Mouse (Mus musculus) kidney, postnatal 0 days (tissue): ENCODE measurements around the gene Aagab. TPM values are rescaled to one million over a fixed set of nuclear protein-coding genes. Genes with fewer than 3 reads are reported as not detected.

Experiments used
- ATAC-seq: fragments of 200-750 bp; cut with Nextera tagmentation; replicated peaks from 2 replicates; pipeline ENCODE4 v1.8.0; 2017; ENCODE audit warnings: low read depth, moderate number of reproducible peaks, moderate TSS enrichment, moderate library complexity; ENCODE audit not compliant: low FRiP score
- DNase-seq: peaks from one replicate; pipeline ENCODE4 v3.0.0-alpha.2; 2016; ENCODE audit warnings: low spot score
- H3K27ac ChIP-seq: fragments of 300-500 bp; sonication (generic); 2 replicates; pipeline ENCODE4 v1.5.1; 2014; ENCODE audit warnings: mild to moderate bottlenecking
- H3K27me3 ChIP-seq: fragments of 300-500 bp; sonication (generic); 2 replicates; pipeline ENCODE4 v1.6.1; 2014; ENCODE audit warnings: low read length, mixed read lengths; ENCODE audit not compliant: insufficient read depth
- H3K36me3 ChIP-seq: fragments of 300-500 bp; sonication (generic); 2 replicates; pipeline ENCODE4 v1.6.1; 2014; ENCODE audit warnings: low read length, mixed read lengths; ENCODE audit not compliant: insufficient read depth
- H3K4me1 ChIP-seq: fragments of 300-500 bp; sonication (generic); replicated peaks from 2 replicates; pipeline ENCODE4 v1.6.1; 2014; ENCODE audit warnings: antibody characterized with exemption, low read length, mixed read lengths; ENCODE audit not compliant: insufficient read depth
- H3K4me2 ChIP-seq: fragments of 300-500 bp; sonication (generic); 2 replicates; pipeline ENCODE4 v1.6.1; 2014; ENCODE audit warnings: mild to moderate bottlenecking, low read length, moderate library complexity, mixed read lengths
- H3K4me3 ChIP-seq: fragments of 300-500 bp; sonication (generic); replicated peaks from 2 replicates; pipeline ENCODE4 v1.5.1; 2014; ENCODE audit warnings: low read depth, low read length
- H3K9ac ChIP-seq: fragments of 300-500 bp; sonication (generic); 2 replicates; pipeline ENCODE4 v1.6.1; 2014; ENCODE audit warnings: low read depth, low read length
- H3K9me3 ChIP-seq: fragments of 300-500 bp; sonication (generic); replicated peaks from 2 replicates; pipeline ENCODE4 v1.6.1; 2016; ENCODE audit warnings: low read length, inconsistent platforms, mixed read lengths
- CTCF ChIP-seq: IDR thresholded peaks from 2 replicates; pipeline ENCODE4 v1.5.1; 2016; ENCODE audit warnings: antibody characterized with exemption, low read depth, mild to moderate bottlenecking, moderate library complexity
- WGBS: fragments of 180-500 bp; shearing (Covaris S2); extraction: QIAGEN DNeasy Blood & Tissue Kit; methylation state at CpG from one replicate; pipeline ENCODE4 v1.1.7; 2014; 5-methylcytosine and 5-hydroxymethylcytosine counted together
- polyA plus RNA-seq: library from polyadenylated mRNA; unstranded; fragments of >200 nt; fragmentation: Nextera tagmentation; extraction: Ambion mirVana; gene quantifications from 2 replicates; pipeline ENCODE4 v1.2.1, GENCODE M21; 2015

The Aagab gene
- polyA plus RNA-seq, 1 experiment from 2014 or later: 29.0 TPM

DNA sequence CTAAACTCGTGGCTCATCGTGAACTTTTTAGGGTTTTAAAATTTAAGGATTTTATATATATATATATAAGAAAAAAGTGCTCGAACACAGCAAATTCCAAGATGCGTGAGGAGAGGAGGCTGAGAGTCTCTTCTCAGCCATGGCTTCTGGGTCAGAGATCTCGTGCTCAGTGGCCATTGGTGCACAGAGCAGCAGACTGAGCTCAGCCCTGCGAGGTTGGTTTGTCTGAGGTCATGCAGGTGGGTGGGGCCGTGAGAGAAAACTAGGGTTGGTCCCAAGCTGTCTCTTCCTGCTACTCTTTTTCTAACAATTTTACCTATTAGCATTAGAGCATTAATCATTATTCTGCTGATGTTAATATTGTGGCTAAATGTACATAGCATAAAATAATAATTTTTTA, 30.9 kb downstream of the Aagab start:
- 0 out of 2 replicates have a peak, but pooled peaks cover 28% of the 10 kb centered on the region for H3K36me3 ChIP-seq
- no peak overlapping the region for H3K27ac ChIP-seq
- H3K9ac ChIP-seq: no peak overlapping the region
- H3K4me2 ChIP-seq: no peak overlapping the region
- H3K4me1 ChIP-seq: no peaks in the 10 kb centered on the region
- H3K27me3 ChIP-seq: no peaks in the 10 kb centered on the region
- ATAC-seq (no peak), DNase-seq (no peak)
- no peak for TF ChIP-seq CTCF
- H3K4me3 ChIP-seq: no peak overlapping the region
- no peaks in the 10 kb centered on the region for H3K9me3 ChIP-seq
- 82% methylated on average over 7 of the region's 7 CpGs for WGBS

DNA sequence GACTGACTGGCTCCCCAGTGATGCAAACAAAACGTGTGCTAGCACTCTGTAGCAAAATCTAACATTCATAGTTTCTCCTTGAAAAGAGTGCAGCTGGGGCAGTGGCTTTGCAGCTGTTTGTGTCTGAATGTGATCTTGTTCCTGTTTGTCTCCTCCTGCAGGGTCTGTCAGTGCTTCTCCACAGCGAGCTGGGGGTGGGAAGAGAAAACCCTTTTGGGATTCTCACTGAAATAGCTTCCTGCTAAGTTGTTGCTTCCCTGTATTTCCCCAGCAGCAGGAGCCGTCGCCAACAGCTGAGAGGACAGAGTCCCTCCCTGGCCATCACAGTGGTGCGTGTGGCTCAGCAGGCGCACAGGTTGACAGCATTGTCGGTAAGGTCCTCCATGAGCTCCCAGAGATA, 33.7 kb downstream of the Aagab start:
- Histone ChIP-seq H3K36me3 (peaks cover 29% of the 10 kb centered on the region), H3K27me3 (no peaks in the 10 kb centered on the region), H3K9ac (no peak overlapping the region), H3K4me1 (no peaks in the 10 kb centered on the region), H3K27ac (no peak overlapping the region), H3K4me3 (no peak overlapping the region), H3K4me2 (no peak overlapping the region), H3K9me3 (no peaks in the 10 kb centered on the region)
- ATAC-seq (no peak), DNase-seq (no peak)
- TF ChIP-seq CTCF: no peak
- 74% methylated on average over 7 of the region's 7 CpGs for WGBS

DNA sequence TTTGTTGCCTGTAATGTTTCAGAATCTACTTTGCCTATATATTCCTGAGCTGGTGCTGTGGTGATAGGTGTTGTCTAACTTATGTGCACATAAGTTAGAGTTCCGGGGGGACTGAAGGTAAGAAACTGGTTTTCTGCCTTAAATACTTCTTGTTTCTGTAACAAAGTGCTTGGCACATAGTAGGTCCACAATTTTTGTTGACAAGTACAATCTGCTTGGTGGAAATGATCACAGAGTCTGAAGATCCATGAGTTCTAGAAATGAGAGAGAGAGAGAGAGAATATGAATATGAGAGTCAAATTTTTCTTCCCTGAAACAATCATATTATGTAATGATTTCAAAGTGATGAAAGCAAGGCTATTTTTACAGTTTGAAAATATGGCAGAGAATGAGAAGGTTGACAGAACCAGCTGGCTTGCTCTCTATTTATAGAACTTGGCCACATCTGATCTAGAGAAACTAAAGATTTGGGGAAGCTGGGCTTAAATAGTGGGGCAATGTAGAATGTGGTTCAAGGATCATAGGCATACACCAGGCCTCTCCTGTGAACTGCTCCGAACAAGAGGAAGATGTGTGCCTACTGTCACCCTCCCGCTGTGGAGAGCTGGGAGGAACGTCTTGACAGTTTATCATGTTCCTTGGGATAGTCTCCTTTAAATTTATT, 39.7 kb downstream of the Aagab start:
- H3K4me2 ChIP-seq: no peak overlapping the region
- WGBS: 90% methylated on average over 4 of the region's 4 CpGs
- H3K27ac ChIP-seq: no peak overlapping the region
- H3K9me3 ChIP-seq: no peaks in the 10 kb centered on the region
- TF ChIP-seq CTCF: no peak
- no peak overlapping the region for H3K4me3 ChIP-seq
- ATAC-seq: no peak
- peaks cover 19% of the 10 kb centered on the region for H3K36me3 ChIP-seq
- no peak for DNase-seq
- H3K9ac ChIP-seq: no peak overlapping the region
- no peaks in the 10 kb centered on the region for H3K4me1 ChIP-seq
- no peaks in the 10 kb centered on the region for H3K27me3 ChIP-seq

DNA sequence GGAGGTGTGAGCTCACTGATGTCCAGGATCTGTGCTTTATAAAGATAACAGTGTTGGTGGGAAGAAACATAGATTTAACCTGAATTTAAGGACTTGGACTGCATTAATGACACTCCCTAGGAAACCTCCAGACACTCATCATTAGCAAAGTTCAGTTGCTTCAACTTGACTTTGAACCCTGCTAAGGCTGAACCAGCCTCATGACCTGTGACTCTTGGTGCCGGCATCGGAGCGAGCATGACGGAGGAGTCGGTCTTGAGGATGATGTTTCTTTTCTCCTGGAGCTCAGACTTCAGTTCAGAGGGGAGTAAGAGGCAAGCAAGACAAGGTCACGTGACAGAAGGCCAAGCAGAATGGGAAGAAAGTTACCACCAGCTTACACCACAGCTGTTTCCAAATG, 41.6 kb downstream of the Aagab start:
- WGBS: 55% methylated on average over 6 of the region's 6 CpGs
- no peak overlapping the region for H3K4me2 ChIP-seq
- DNase-seq: no peak
- TF ChIP-seq CTCF: no peak
- H3K27me3 ChIP-seq: no peaks in the 10 kb centered on the region
- no peaks in the 10 kb centered on the region for H3K9me3 ChIP-seq
- H3K36me3 ChIP-seq: peaks cover 19% of the 10 kb centered on the region
- H3K27ac ChIP-seq: no peak overlapping the region
- H3K4me1 ChIP-seq: no peaks in the 10 kb centered on the region
- H3K9ac ChIP-seq: no peak overlapping the region
- ATAC-seq: no peak
- no peak overlapping the region for H3K4me3 ChIP-seq

DNA sequence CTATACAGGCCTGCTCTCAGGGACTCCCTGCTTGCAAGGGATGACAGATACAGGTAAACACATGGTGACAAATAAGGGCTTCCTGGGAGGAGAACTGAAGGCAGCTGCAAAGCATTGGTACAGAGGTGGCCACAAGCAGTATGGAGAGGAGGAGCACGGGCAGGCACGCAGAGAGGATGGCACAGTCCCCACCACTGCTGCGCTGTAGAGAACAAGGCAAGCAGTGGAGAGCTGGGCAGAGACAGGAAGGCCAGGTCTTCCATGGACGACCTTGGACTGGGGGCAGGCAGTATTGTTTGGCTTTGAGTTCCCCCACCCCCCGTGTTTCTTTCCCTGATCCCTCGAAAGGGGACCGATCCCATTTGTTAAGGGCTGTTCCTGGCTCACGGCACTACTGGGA, 42.6 kb downstream of the Aagab start:
- peaks cover 23% of the 10 kb centered on the region for H3K36me3 ChIP-seq
- no peak for DNase-seq
- H3K27ac ChIP-seq: no peak overlapping the region
- H3K4me3 ChIP-seq: no peak overlapping the region
- H3K9ac ChIP-seq: no peak overlapping the region
- H3K9me3 ChIP-seq: no peaks in the 10 kb centered on the region
- no peaks in the 10 kb centered on the region for H3K4me1 ChIP-seq
- no peak for ATAC-seq
- no peak for TF ChIP-seq CTCF
- WGBS: 77% methylated on average over 8 of the region's 8 CpGs
- no peaks in the 10 kb centered on the region for H3K27me3 ChIP-seq
- no peak overlapping the region for H3K4me2 ChIP-seq

DNA sequence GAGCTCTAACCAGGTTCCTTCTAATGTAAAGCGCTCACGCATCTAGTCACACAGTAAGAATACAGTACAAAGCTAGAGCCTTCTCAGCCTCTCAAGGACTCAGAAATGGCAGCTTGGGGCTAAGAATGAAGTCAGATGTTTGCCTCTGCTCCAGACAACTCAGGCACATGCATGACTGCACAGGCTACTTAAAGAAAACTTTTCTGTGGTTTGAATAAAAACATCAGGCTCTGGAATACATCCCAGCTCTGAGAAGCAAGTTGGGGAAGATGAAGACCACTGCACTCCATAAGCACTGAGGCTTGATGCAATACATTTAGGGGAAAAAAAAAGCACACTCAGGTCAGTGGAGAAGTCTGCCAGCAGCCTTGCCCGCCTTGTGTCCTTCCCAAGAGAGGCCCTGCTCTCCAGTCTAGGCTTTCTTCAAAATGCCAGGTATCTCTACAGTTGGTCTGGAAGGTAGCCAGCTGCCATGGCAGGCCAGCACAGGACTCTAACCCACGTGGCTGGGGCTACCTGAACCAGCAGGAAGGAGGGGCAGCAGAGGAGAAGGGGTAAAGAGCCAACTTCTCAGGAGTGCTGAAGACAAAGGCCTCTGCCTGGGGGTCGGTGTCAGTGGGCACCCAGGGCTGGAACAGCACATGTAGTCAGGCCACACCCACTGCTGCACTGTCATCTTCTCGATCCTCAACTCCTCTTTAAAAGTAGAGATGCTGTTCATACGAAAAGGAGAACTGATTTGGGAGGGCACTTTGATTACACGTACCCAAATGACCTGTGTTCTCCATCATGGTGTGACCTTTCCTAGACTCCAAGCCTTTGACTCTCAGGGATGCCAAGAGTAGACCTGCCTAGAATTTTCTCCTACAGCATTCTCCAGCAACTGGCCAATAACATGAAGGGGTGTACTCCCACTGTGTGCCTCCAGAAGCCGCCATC, 45.4 kb downstream of the Aagab start:
- no peaks in the 10 kb centered on the region for H3K9me3 ChIP-seq
- H3K36me3 ChIP-seq: peaks cover 43% of the 10 kb centered on the region
- no peak overlapping the region for H3K27ac ChIP-seq
- DNase-seq (no peak), ATAC-seq (no peak)
- H3K4me3 ChIP-seq: no peak overlapping the region
- no peak overlapping the region for H3K9ac ChIP-seq
- TF ChIP-seq CTCF: no peak
- H3K4me2 ChIP-seq: no peak overlapping the region
- H3K27me3 ChIP-seq: no peaks in the 10 kb centered on the region
- no peaks in the 10 kb centered on the region; the same call in 1 of the 2 replicates for H3K4me1 ChIP-seq
- WGBS: 78% methylated on average over 9 of the region's 9 CpGs
